Mouse (Mus musculus): ENCODE data around the gene Zc2hc1c.
"Not testable (repeated sequence)": the region's sequence is repeated elsewhere in the genome, so short reads cannot be mapped to it uniquely, and the experiment has no call there.

The Zc2hc1c gene

DNA sequence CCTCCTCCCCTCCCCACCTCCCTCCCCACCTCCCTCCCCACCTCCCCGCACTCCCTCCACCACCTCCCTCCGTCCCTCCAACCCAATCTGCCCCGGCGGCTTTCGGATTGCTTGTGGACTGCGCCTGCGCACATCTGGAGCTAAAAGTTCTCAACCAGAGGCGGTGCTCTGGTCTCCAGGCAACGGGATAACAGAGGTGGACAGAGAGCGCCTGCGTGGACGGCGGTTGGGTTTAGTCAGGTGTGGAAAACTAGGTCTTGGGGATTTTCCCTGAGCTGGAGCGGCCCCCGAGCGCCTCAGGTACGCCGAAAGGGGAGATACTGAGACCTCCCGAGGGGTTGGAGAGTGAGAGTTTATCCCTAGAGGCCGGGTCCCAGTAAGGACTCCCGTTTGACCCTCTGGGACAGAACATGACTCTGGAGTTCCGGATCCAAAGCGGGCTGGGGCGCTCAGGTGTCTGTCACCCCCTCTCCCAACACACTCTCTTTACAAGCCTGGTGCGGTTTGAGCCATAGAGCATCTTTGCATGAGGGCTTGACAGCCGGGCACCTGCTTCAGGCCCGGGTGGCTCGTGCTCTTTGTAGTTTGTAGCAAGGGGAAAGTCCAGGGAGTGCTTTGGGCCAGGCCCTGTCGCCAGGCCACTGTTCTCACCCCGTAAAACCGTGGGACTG, at the start of gene Zc2hc1c:
Gene Zc2hc1c, plus strand, starts transcription at position 106 of the 671 bp plus-strand sequence.
- DNase-seq = peak; percentile 96

DNA sequence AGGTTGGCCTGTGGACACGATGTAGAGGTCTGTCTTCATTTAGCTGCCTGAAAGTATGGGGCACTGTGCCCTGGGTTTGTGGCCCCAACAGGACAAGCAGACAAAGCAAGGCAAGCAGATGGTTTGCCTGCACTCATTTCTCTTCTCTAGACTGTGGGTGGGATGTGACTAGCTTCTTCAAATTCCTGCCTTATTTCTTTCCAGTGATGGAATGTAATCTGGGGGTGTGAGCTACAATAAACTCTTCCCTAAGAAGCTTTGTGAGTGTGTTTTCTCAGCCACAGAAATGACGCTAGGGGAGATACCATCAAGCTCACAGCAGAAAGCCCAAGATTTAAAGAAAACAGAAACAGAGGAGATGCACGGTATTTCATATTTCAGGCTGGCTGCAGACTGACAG, 36.3 kb upstream of the Zc2hc1c start:
- DNase-seq = no peak

DNA sequence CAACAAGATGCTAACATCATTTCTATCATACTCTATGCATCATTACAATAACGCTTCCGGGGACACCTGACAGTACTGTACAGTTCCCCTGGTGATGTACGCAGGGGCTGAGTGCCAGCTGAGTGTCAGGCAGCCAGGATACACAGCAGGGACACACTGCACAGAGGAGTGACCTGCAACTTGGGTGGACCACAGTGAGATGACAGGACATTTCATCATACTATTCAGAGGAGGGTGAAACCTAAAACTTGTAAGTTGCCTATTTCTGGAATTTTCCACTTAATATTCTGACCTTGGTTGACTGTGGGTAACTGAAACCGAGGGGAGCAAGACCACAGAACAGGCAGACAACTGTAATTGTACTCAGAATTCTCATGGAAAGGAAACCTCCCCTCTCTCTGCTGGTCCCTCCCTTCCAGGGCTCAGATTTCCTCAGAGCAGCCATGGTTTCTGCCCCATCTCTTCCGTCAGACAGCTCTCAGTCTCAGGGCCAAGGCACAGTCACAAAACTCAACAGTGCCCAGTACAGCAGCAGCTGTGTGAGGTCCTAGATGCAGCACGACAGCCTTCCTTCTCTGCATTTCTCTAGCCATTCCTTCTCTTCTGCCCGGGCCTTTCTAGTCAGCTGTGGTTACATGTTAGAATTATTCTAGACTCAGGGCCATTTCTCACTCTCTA, 32.2 kb upstream of the Zc2hc1c start:
- DNase-seq = no peak

DNA sequence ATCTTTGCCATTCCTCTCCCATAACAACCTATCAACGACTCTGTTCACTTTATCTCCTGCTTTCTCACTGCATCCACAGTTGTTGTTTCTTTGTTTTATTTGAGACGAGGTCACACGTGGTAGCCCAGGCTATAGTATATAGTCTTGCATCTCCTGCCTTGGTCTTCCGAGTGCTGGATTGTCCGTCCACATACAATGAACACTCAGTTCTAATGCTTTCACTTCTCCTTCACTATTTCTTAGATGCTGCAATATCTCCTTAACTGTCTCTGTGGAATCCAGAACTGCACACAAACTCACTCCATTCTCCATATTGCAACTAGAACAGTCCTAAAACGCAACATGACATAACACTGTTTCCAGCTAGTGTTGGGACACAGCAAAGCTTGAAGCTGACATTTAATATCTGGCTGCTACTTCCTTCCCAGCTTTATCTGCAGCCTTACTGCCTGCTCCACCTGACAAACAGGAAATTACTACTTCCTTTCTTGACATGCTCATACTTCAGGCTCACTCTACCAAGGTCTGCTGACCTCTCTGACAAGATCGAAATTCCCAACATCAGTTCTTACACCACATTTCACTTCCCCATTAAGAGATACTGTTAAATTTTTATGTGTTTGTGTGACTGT, 31.3 kb upstream of the Zc2hc1c start:
- no peak for DNase-seq

DNA sequence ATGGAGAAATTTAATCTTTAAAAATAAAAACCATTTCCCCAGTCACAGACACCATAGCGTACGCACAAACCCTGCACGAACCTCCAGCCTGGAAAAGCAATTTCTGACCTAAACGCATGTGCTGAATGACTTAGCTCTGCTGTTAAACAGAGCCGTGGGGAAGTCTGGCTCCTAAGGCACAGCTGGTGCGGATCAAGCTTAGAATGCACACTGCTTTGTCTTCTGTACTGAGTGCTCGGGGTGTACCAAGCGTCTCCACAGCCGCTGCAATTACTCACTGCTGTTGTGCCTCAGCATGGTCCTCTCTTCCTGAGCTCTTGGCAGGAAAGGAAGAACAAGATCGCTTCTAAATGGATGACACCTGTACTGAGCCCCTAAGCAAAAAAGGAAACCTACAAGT, 25.9 kb upstream of the Zc2hc1c start:
- no peak for DNase-seq

DNA sequence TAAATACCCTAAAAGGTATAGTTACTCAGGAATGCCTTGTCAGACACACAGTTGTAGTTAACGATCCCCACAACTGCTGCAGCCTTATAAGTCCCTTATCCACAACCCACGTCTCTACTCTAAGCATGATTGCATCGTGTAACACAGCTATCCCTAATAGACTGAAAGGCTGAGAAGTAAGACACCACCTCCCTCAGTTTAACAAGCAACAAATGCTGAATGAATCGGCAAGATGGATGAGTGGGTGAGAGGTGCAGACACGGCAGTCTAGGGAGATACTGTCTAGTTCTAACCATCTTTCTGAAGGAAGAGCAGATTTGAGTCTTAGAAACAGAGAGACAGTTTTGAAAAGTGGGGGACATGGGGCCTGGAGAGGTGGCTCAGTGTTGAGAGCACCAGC, 25.2 kb upstream of the Zc2hc1c start:
- no peak for DNase-seq

DNA sequence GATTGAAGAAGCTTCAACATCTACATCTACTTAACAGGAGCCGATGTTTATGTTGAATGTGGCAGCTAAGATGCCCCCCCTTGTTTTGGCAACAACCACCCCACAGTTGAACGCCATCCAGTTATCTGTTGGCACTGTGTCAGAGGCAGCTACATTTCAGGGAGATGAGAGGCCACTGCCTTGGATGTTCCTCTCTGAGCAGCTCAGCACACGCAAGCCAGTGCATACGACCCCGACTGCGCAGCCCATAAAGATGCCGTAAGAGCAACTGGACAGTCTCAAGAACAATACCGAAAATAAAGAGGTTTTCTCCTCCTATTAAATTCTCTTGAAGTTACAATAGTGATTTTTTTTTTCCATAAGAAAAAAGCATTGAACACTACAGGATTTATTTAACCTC, 23.9 kb upstream of the Zc2hc1c start:
- no peak for DNase-seq

DNA sequence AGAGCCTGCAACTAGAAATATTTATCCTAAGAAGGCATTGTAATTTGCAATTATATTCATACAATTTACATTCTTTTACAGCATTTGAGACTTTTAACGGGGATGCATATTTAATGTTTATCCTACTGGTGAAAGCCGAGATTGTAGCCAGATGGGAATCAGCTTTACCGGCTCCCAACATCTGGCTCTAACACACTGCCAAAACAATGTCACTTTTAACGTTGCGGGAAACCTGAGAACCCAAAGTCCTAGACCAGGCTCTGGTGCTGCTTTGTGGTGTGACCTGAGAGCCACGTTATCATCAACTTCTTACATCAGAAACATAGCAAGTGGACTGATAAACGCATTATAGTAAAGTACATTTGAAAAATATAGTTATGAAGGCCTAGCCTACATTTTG, 23.5 kb upstream of the Zc2hc1c start:
- no peak for DNase-seq

DNA sequence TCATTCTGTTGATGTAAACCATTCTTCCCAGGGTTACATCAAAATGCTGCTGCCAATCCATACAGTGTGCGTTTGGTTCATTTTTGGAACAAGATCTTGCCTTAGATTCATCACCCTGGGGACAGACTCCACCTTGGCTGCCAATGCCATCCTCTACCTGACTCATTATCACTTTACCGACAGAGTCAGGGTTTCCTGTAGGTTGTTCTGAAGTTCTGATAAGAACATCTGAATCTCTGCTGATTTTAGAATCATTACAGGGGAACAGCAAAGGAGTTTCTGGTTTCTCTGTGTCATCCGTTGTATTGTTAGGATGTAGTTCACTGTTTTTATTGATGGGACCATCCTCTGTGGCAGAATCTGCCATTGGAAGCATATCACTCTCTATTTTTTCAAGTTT, 22.1 kb upstream of the Zc2hc1c start:
- DNase-seq = no peak

DNA sequence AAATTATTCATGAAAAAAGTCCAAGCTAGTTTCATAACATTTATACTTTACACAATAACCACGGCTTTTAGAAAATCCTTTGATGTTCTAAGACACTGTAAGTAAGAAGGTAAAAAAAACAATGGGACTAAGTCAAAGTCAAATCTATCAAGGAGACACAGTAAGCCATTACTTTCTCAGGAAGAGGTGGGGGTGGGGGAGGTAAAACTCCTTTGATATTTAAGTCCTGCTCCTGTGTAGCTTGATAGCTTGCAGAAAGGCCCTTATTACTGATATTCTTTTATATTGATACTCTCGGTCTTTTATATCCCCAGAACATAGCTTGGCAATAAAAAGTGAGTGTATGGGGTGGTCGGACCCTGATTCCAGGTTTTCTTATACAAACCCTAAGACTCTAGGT, 18.6 kb upstream of the Zc2hc1c start:
- DNase-seq = no peak

DNA sequence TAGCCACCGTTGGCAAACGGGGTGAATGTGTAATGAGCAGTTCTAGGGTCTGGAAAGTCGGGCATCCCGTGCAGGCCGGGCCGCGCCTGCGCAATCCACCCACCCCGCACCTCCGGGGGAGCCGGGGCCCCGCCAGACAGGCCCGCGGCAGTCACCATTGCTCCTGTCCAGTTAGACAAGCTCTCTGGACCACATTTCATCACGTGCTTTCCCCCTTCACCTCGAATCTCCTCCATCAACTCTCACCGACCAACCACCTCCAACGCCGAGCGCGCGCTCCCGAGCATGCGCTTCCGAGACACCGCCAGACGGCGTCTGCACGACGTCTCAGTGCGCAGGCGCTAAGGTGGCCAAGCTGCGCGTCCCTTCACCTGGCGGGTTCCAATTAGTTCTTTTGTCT, 18.1 kb upstream of the Zc2hc1c start, which contains the start of gene Mlh3:
Gene Mlh3, minus strand, starts transcription at position 281 of the 400 bp plus-strand sequence.
- peak; percentile 91 for DNase-seq

DNA sequence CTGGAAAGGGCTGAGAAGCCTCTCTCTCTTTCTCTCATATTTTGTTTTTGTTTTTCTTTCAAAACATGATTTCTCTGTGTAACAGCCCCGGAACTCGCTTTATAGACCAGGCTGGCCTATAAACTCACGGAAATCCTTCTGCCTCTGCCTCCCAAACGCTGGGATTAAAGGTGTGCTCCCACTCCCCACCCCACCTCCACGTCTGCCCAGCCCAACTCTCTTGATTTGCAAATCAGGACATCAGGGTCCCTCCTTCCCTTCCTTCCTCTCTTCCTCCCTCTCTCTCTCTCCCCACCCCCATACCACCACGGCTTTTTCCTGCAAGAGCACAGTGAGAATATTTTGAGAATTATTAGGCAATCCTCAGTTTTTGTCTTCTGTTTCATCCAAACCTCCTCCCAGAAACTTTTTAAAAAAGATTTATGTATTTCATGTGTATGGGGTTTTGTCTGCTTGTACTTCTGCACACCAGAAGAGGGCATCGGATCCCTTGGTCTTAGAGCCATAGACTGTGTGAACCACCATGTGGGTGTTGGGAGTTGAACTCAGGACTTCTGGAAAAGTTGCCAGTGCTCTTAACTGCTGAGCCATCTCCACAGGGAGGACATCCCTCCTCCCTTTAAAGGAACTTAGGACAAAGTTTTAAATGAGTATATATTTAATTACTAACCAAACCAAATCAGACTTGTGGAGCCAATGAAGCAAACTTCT, 17.1 kb upstream of the Zc2hc1c start:
- DNase-seq = no peak

DNA sequence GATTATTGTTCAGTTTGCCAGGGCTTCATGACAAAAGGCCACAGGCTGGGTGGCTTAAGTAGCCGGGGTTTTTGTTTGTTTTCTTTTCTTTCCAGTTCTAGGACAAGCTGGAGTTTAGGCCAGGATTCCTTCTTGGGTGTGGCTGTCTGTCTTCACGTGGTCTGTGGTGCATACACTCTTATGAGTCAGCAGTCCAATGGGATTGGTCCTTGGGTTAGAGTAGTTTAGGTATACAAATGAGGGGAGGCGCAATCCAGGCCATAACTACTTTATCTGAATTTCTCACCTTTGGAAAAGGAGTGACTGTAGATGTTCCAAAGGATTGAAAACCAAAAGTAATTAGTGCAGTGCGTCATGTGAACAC, 16.6 kb upstream of the Zc2hc1c start:
- DNase-seq = no peak

DNA sequence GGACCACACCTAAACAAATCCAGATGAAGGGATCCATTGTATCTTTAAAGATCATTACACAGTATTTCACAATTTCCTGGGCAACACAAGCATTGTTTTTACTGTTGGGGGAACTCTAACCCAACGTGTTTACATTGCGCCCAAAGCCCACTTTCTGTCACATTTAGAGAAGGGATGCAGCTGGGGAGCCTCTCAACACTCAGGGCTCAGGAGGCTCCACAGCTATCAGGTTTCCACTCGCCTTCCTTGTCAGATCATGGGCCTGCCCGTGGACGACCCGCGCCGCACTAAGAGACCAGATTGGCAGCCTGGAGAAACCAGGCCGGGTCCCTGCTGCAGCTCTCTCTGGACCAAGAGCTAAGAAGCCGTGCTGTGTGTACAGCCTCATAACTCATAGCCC, 14.9 kb upstream of the Zc2hc1c start:
- DNase-seq = no peak

DNA sequence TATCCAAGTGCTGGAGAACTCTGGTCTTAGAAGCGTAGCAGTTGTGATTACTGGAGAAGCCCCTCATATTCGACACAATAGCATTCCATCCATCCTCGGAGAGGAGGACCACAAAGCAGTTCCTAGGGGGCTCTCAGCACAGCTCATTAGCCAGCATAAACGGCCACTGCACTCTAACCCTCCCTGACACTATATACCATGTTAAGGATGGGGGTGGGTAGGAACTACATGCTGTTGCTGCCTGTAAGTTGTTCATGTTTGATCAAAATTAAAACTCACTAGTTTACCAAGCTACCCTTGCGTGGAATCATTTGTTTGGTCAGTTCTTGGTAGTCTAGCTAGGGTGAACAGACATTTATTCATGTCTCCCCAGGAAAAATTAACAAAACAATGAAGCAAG, 12.1 kb upstream of the Zc2hc1c start:
- no peak for DNase-seq

DNA sequence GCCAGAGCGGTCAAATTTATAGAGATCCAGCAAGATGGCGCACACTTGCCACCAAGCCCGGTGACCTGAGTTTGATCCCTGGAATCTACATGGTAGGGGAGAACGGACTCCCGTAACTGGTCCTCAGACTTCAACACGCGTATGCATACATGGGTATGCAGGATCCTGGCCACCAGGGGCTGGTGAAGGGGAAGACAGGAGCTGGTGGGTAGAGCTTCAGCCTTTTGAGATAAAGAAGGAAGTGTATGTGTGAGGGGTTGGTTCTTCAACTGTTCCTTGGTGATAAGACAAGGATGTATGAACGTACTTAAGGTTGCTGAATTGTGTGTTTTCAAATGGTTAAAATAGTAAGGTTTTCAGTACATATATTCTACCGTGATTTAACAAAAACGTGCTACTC, 9.5 kb upstream of the Zc2hc1c start:
- DNase-seq = no peak

DNA sequence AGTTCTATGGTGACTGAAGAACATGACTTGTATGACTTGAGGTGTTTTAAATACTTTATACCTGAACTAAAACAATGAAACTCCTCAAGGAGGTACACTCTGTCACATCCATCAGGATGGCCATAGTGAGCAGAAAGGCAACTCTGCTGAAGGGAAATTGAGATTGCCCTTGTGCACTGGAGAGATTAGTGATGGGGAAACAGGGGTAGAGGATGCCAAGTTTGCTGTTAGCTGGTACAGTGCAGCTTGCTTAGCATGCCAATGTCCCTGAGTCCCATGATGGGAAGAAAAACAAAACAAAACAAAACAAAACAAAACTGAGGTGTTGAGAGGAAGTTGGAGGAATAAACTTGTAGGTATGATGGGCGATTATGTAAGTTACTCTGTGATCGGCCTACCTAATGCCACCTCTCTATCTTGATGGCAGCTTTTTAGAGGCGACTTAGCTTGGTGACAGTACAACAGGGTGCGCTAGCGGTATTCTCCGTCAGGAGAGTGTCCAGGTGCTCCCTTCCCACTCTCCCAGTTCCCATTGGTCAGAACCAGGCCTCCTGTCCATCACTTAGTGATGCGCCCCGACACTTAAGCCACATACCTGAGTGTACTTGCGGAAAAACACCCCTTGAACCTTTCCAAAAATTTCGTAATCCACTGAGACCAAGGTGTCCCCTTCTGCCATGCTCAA, 8.9 kb upstream of the Zc2hc1c start:
- DNase-seq = no peak

DNA sequence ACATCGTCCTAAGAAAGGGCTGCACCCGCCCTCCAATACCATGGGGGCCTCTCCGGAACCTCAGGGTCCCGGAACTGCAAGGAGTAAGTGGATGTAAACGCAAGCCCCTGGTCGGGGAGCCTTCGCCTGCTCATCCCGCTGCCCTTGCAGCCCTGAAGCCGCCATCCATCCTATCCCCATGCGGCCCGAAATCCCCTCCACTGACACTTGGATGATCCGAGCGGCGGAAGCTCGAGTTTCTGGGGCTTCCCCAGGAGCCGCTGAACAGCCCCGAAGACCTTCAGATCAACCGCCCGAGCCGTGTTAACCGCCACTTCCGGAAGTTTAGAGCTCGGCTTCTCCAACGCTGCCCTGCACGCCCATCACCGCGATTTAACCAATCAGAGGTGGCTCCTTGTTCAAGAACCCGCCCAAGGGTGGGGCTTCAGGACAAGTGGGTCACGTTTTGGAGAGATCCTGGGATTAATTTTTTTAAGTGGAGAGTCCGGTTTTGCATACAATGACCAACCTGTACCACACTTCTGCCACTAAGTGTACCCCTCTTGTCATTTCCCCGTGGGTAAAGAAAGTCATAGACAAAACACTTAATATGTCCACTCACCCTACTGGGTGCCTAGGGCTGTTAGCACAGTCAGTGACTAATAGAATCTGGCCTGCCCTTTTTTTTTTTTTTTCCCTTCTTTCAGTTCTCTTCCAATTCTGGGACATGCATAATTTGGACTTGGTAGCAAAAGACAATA, 8.1 kb upstream of the Zc2hc1c start:
- peak; percentile 97 for DNase-seq

DNA sequence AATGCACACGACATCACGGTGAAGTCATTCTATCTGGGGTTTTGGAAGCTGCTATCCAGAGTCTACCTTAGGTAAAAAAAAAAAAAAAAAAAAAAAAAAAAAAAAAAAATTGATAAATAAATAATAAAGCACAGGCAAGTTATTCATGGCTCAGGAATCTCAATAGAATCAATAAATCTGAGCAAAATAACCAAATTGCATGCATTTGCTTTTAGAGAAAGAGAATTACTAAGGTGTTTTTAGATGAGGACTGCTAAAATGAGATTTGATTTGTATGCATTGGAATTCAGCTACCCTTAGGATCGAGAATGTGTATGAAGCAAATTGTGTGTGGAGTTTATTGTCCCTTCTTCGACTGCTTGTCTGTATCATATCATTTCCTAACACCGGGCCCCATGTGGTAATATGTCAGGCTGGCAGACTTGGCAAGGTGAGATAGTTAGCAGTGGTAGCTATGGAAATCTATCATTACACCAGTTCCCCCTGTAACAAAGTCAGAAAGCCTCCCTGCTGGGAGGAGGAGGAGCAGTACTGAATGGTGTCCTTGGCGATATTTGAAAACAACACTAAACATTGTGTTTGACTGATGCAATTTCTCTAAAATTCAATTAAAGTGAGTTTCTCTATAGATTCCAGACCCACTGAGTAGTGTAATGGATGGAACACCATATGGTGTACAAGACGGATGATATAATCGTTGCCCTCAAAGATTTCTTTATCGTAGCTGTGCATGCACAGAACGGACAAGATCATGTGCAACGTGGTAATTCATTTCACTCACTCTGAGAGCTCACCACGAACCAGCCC, 7.3 kb upstream of the Zc2hc1c start:
- DNase-seq = no peak

DNA sequence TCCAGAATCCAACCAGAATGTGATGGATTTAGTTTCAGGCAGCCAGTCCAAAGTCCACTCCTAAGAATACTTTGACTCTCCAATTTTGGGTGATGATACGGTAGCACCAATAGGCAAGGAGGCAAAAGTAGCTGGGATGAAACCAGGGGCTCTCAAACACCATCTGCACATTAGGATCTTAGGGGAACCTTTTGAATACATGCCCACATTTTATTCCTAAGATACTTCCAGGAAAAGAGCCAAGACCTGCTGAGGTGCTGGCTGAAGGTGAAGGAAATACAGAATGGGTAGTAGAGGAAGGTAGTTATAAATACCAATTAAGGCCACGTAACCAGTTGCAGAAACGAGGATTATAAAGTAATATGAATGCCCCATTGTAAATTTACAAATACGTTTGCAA, 6.6 kb upstream of the Zc2hc1c start:
- not testable (repeated sequence) for DNase-seq

DNA sequence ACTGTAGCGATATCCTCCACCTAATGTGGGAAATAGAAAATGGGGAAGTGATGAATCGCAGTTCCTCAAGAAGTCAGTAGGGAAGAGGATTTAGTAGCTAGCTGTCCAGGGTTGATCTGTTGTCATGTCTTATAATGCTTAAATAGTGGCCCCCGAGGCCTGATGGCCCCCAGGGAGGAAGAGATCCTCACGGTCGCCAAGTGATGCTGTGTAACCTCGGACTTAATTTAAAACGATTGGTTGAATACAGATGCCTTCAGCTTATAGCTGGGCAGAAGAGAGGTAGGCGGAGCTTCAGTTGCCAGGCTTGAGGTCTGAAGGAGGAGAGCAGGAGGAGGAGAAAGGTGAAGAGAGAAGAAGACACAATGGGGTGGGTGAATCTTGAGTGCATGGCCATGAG, 4.1 kb upstream of the Zc2hc1c start:
- DNase-seq = no peak

DNA sequence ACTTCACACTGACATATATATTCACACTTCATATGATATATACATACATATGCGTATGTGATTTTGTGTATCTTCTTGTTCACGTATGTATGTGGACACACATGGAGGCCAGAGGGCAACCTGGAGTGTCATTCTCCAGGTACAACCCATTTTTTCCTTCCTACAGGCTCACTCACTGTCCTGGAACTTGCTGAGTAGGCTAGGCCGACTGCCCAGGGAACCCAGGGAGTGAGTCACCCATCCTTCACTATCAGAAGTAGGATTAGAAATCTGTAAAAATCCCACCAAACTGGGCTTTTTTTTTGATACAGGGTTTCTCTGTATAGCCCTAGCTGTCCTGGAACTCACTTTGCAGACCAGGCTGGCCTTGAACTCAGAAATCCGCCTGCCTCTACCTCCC, 3.4 kb upstream of the Zc2hc1c start:
- DNase-seq = no peak
